Mouse (Mus musculus): ENCODE data around the gene Vangl2.

DNA sequence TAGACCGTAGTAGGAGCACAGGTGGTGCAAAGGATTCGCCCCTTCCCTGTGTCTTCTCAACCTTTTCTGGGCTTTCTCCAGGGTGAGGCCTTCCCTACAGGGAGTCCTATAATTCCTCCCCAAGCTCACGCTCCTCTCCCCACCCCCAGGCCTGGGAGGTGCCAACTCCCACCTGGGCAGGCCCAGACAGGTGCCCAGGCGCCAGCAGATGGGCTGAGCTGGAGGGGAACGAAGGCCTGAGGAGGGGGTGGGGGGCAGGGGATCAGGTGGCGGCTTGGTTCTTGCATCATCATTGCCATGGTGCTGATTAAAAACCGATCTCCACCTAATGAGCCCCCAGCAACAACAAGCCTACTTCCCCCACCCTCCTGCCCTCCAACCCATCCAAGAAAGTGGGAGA is 30.6 kb upstream of the Vangl2 start:
- TF ChIP-seq POLR2A (IDR thresholded peaks at IDR 0.05; ENCODE audit: borderline replicate concordance, extremely low read depth, low read depth, low read length) = no peak
- no peak for TF ChIP-seq CTCF (IDR thresholded peaks at IDR 0.05; ENCODE audit: insufficient read depth, low read length)
